Mouse (Mus musculus) kidney, postnatal 25 days (tissue): ENCODE measurements around the gene Gch1.
A peak's percentile ranks its signal among the peaks of the same experiment; 100 is the strongest.
"Not testable (repeated sequence)": the region's sequence is repeated elsewhere in the genome, so short reads cannot be mapped to it uniquely, and the experiment has no call there.

Source experiments
- DNase-seq, 2 experiments: peaks; one replicate each; pipeline ENCODE4 v3.0.0; 2021; ENCODE audit warnings: mixed read lengths in 2 of 2

Gch1 gene

DNA sequence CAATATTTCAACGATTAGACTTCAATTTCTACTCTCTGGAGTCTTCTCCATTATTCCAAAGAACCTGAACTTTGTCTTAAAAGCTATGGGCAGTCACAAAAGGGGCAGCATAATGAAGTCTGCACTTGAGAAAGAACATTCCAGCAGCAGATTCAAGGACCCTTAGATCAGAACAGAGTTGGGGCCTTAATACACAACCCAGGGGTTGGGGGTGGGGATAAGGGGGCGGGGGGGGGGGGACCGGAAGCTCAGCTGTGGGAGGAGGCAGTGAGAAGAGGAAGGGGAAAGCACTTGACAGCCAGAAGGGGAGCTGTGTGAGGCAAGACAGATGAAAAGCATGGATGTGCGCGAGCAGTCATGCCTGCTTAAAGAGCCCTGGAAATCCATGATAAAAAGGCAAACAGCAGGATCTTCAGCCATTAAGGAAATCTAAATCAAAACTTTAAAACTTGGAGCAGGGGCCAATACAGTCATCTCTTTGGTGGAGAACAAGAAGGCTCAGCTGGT is 27.2 kb downstream of the Gch1 start:
- DNase-seq, result no peak

GRCm38 (mm10) chr14:47160051-47160640 is 29.1 kb downstream of the Gch1 start:
- no peak for DNase-seq

GRCm38 (mm10) chr14:47154303-47154702 is 34.9 kb downstream of the Gch1 start:
- no peak for DNase-seq

DNA sequence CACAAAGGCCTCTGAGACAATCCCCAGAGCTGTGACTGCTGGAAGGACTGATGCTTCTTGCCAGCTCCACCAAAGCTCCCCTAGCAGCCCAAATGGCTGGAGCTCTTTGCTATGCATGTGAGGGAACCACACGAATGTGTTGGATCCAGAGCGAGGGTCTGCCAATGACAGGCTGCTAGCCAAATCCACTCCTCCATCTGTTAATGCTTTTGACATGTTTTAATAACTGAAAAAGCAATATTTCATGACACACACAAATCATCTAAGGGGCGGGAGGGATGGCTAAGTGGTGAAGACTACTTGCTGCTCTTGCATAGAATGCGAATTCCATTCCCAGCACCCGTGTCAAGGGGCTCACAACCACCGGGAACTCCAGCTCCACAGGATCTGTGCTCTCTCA is 37.9 kb downstream of the Gch1 start:
- no peak for DNase-seq

DNA sequence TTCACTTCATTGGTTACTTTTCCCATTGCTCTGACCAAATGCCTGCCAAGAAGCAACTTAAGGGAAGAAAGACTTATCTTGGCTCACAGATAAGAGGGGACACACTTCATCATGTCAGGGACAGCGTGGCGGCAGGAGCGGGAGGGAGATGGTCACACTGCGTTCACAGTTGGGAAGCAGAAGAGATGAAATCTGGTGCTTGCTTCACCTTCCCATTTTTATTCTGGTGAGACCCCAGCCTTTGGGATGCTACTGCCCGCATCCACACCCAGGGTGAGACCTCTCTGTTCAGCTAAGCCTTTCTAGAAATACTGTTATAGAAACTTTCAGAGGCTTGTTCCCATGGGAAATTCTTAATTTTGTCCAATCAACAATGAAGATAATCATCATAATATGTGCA is 44.9 kb downstream of the Gch1 start:
- DNase-seq, result no peak

DNA sequence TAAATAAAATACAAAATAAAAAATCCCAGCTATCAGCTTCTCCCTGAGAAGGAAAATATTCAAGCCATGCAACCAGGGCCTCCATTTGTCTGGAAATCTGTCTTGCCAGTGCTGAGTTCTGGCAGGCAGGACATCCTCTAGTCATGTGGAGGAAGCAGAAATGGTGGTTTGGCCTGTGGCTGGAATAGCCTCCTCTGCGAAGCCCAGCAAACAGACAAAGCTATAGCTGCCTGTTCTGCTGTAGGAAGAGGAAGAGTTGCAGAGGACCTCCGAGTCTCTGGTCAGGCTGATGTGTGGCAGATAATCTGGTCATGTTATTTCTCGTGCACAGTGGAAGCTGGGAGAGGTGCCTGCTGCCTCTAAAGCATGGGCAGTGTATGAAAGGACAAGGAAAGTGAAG is 50.4 kb downstream of the Gch1 start:
- DNase-seq, result no peak

DNA sequence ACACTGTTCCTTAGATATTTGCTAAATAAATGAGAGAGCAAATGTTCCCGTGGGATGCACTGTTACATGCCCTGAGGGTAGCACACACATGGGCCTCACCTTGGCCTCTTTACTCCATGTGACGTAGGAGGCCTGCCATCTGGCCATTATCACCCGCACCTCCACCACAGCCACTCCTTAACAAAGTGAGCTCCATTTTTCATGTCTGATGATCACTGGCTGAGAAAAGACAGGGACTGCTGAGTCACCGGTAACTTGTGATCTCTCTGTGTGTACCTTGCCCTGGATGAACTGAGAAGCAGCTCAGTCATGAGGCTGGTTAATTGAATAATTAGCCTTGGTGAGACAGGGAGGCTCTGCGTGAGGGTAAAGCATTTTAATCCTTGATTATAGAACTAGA is 52.6 kb downstream of the Gch1 start:
- peak; percentile 49 to 60 for DNase-seq

GRCm38 (mm10) chr14:47133948-47134347 is 55.3 kb downstream of the Gch1 start:
- no peak for DNase-seq

GRCm38 (mm10) chr14:47127987-47128386 is 61.2 kb downstream of the Gch1 start:
- DNase-seq, result no peak

DNA sequence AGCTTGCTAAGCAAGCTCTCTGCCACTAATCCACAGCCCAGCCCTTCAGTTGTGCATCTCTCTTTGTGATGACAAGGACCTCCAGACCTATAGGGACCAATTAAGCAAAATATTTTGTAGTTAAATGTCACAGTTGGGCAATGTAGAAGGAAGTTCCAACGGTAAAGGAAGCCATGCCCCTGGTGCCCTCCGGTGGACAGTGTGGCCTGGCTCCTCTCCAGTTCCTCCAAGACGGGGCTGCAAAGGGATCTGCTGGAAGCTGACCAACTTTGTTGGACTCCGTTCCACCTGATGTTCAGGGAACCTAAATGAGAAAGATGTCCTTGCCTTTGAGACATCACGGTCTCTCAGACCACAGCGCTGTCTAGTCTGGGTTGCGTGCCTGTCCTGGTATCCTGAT is 71.7 kb downstream of the Gch1 start:
- peak in 1 of 2 experiments; percentile 7 for DNase-seq

GRCm38 (mm10) chr14:47116062-47116762 is 73.0 kb downstream of the Gch1 start:
- no peak for DNase-seq

- peak in 1 of 2 experiments; percentile 45 for DNase-seq
Measured at GRCm38 (mm10) chr14:47115154-47115553, 74.1 kb downstream of the Gch1 start.

GRCm38 (mm10) chr14:47111341-47111740 is 77.9 kb downstream of the Gch1 start:
- DNase-seq, result no peak

DNA sequence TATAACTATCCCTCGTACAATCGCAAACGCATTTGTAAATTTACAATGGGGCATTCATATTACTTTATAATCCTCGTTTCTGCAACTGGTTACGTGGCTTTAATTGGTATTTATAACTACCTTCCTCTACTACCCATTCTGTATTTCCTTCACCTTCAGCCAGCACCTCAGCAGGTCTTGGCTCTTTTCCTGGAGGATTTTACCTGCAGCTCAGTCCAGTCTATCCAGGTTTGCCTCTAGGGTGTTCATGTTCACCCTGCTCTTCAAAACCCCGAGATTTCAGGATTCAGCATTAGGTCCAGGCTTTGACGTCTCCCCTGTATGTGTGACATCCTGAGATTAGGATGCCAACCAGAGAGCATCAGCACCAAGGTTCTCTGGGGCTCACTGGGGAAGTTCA is 78.8 kb downstream of the Gch1 start:
- DNase-seq, result not testable (repeated sequence)

GRCm38 (mm10) chr14:47107461-47107860 is 81.8 kb downstream of the Gch1 start:
- no peak for DNase-seq

- DNase-seq, result no peak
Measured at GRCm38 (mm10) chr14:47105755-47106154, 83.5 kb downstream of the Gch1 start.

DNA sequence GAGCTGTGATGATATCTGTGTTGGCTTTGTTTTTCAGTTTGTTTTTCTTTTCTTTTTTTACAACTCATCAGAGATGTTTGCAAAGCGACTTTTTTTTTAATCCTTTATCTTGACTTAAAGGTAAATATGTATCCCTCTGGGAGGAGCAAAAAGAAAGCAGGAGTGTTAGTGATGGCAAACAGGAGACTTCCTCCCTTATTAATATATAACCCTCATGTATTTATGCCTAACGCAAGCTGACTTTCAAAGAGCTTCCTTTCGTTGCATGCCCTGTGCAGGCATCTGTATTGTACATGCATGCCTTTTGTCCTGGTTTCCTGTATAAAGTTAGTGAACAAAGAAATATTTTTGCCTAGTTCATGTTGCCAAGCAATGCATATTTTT is 84.0 kb downstream of the Gch1 start:
- no peak for DNase-seq

DNA sequence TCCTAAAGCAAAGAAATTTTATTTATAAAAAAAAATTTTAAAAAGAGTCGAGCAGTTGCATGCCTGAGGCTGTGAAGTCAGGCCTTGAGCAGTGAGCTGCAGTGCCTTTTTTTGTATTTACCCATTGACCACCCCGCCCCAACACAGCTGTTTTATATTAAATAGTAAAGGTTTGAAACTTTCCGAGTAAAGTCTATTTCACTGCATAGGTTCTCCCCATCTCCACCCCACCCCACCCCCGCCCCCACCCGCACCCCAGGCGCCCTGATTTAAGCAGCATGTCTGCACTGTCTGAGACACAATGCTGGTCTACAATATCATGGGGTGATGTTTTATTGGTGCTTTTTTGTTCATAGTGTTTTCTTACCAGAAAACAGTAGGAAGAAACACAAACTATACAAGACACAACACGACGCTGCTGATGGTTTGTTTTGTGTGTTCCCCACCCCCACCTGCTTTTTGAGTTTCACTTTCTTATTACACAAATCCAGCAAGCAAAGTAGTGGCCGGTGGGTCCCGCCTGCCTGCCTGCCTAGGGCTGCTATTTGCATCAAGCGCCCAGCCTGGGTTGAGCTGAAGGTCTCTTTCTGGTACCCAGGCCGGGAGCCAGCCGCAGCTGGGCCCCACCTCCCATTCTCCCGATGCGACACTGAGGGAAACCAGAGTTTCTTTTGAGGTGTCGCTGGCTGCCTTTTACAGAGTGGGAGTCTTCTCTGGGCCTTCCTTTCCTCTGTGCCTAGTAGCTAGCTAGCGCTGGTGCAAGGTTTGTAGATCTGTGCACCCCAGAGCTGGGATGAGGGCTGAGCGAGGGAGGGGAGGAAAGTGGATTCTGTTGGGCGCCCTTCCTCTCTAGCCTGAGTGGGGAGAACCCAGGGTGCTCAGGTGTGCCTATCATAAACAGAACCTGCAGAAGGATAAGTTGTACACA is 84.7 kb downstream of the Gch1 start:
- DNase-seq, result no peak
